10 mouse cellular contexts compared by ENCODE assay signal in genomic region chr5:124083850-124084587, GRCm38 (mm10). TPM values are rescaled to one million over a fixed set of nuclear protein-coding genes. Genes with fewer than 3 reads are reported as not detected.
DNase-seq lines count a peak whose midpoint lies in the region; ATAC-seq and TF ChIP-seq lines count a peak whose summit lies in the region.
"Had no signal": no experiment of that assay in that cellular context is flagged by ENCODE, and none has a peak within 500 bp of the region (broad histone marks: within the 10 kb centered on the region; RNA-seq: fewer than 3 reads in every experiment).

No protein-coding gene starts in this region.

- TF ChIP-seq EP300 in heart, adult 2 months (IDR thresholded peaks at IDR 0.05; ENCODE audit: insufficient read depth, low read depth, low read length): no peak

- peaks cover 10% of the 10 kb centered on the region; the same call in 1 of the 2 replicates for H3K4me1 ChIP-seq in intestine, embryonic 15.5 days (replicated peaks)
- H3K4me1 ChIP-seq in small intestine, adult 2 months (ENCODE audit: control insufficient read depth, insufficient read depth, insufficient read length, low read length): peaks cover 28% of the 10 kb centered on the region
- H3K4me1 ChIP-seq in heart, adult 2 months (ENCODE audit: control insufficient read depth, insufficient read depth, low read length): no peaks in the 10 kb centered on the region
- no peaks in the 10 kb centered on the region; the same call in none of the 2 replicates for H3K4me1 ChIP-seq in hindbrain, embryonic 16.5 days (ENCODE audit: control insufficient read depth, insufficient read depth, low read depth, low read length)

- WGBS in intestine, embryonic 15.5 days: 87% methylated on average over 14 of the region's 14 CpGs
- 36% methylated on average over 14 of the region's 14 CpGs for WGBS in small intestine, adult 2 months
- 86% methylated on average over 14 of the region's 14 CpGs for WGBS in heart, adult 2 months
- 85% methylated on average over 14 of the region's 14 CpGs for WGBS in hindbrain, embryonic 16.5 days

- H3K36me3 ChIP-seq in intestine, embryonic 15.5 days: no peaks in the 10 kb centered on the region
- no peaks in the 10 kb centered on the region for H3K36me3 ChIP-seq in small intestine, adult 2 months (ENCODE audit: control insufficient read depth, insufficient read depth, low read length)
- no peaks in the 10 kb centered on the region for H3K36me3 ChIP-seq in heart, adult 2 months (ENCODE audit: control insufficient read depth, insufficient read depth, low read length)
- peaks cover 6% of the 10 kb centered on the region; the same call in 1 of the 2 replicates for H3K36me3 ChIP-seq in hindbrain, embryonic 16.5 days (ENCODE audit: control insufficient read depth, insufficient read depth, low read length)
- H3K36me3 ChIP-seq: heart, embryonic 12.5 days; midbrain, embryonic 12.5 days had no signal

- peak; percentile 53; the same call in 1 of the 2 replicates for ATAC-seq in intestine, embryonic 15.5 days
- ATAC-seq in hindbrain, embryonic 16.5 days: no peak

- no peak overlapping the region for H3K4me3 ChIP-seq in intestine, embryonic 15.5 days (replicated peaks)
- peak overlapping the region; percentile 12 for H3K4me3 ChIP-seq in small intestine, adult 2 months (ENCODE audit: low read depth, low read length)
- no peak overlapping the region for H3K4me3 ChIP-seq in heart, adult 2 months
- H3K4me3 ChIP-seq in hindbrain, embryonic 16.5 days (ENCODE audit: low read length): no peak overlapping the region
- H3K4me3 ChIP-seq: heart, embryonic 12.5 days; midbrain, embryonic 12.5 days had no signal

- H3K79me2 ChIP-seq in heart, adult 2 months (replicated peaks; ENCODE audit: control insufficient read depth, insufficient read depth, low read length): no peaks in the 10 kb centered on the region

- H3K9me3 ChIP-seq in intestine, embryonic 15.5 days: no peaks in the 10 kb centered on the region
- no peaks in the 10 kb centered on the region for H3K9me3 ChIP-seq in hindbrain, embryonic 16.5 days (ENCODE audit: control insufficient read depth, low read length)
- H3K9me3 ChIP-seq: heart, embryonic 12.5 days; midbrain, embryonic 12.5 days had no signal

- no peak for TF ChIP-seq CTCF in small intestine, adult 2 months (IDR thresholded peaks at IDR 0.05; ENCODE audit: extremely low read depth, insufficient read length, insufficient replicate concordance, low read depth, low read length)
- no peak for TF ChIP-seq CTCF in heart, adult 2 months (IDR thresholded peaks at IDR 0.05)

- peak; percentile 73 to 84 for DNase-seq in urinary bladder, adult 18-20 months (ENCODE audit: low spot score in 2 of 2)
- no peak for DNase-seq in urinary bladder, postnatal 10 days (ENCODE audit: low spot score)
- no peak for DNase-seq in heart, adult 2 months
- no peak for DNase-seq in ovary, adult 18-20 months (ENCODE audit: low spot score)

- no peak overlapping the region for H3K27ac ChIP-seq in intestine, embryonic 15.5 days
- peak overlapping the region; percentile 89 for H3K27ac ChIP-seq in small intestine, adult 2 months (ENCODE audit: insufficient read depth, low read depth, low read length)
- H3K27ac ChIP-seq in heart, adult 2 months: no peak overlapping the region
- no peak overlapping the region for H3K27ac ChIP-seq in hindbrain, embryonic 16.5 days (ENCODE audit: low read depth, low read length)
- H3K27ac ChIP-seq: kidney, postnatal 0 days; midbrain, embryonic 12.5 days had no signal

- 0 out of 2 replicates have a peak, but pooled peaks have one; percentile 4 for TF ChIP-seq POLR2A in small intestine, adult 2 months (IDR thresholded peaks at IDR 0.05; ENCODE audit: low read depth, low read length)
- no peak for TF ChIP-seq POLR2A in heart, adult 2 months (IDR thresholded peaks at IDR 0.05; ENCODE audit: insufficient read depth, low read depth, low read length)

- intact Hi-C loops in heart, adult 2 months (cut with DNase I): loop anchor here (2.0 to 5.0 kb wide), 2 partner anchors 37 to 137 kb away; no protein-coding TSS in a partner anchor

- no peak overlapping the region for H3K4me2 ChIP-seq in intestine, embryonic 15.5 days (replicated peaks)
- H3K4me2 ChIP-seq in hindbrain, embryonic 16.5 days (ENCODE audit: low read length): no peak overlapping the region
- H3K4me2 ChIP-seq: heart, embryonic 12.5 days; midbrain, embryonic 12.5 days had no signal

- no peak overlapping the region for H3K9ac ChIP-seq in intestine, embryonic 15.5 days
- H3K9ac ChIP-seq in heart, adult 2 months (ENCODE audit: low read depth, low read length): no peak overlapping the region
- H3K9ac ChIP-seq in hindbrain, embryonic 16.5 days (ENCODE audit: low read depth, low read length): no peak overlapping the region
- H3K9ac ChIP-seq: heart, embryonic 12.5 days; midbrain, embryonic 12.5 days had no signal

- H3K27me3 ChIP-seq in intestine, embryonic 15.5 days (replicated peaks): no peaks in the 10 kb centered on the region
- no peaks in the 10 kb centered on the region for H3K27me3 ChIP-seq in small intestine, adult 2 months (ENCODE audit: control insufficient read depth, insufficient read depth, low read length)
- H3K27me3 ChIP-seq in heart, adult 2 months (ENCODE audit: control insufficient read depth, insufficient read depth, low read length): no peaks in the 10 kb centered on the region
- H3K27me3 ChIP-seq in hindbrain, embryonic 16.5 days (replicated peaks; ENCODE audit: control insufficient read depth, insufficient read depth, low read length): no peaks in the 10 kb centered on the region

RNA-seq across cellular contexts. Expression of gene Abcb9, which starts 11.6 kb away (rescaled TPM):
- 2.3 and 2.5 TPM in 2 replicates for polyA plus RNA-seq in intestine, embryonic 15.5 days (2015; fragmentation: Nextera tagmentation; extraction: Ambion mirVana)
- 11.9 and 21.2 TPM in 2 replicates for polyA plus RNA-seq in small intestine, adult 2 months (2012; rRNA removed)
- 1 to 10 TPM; 8.9 to 9.9 TPM for total RNA-seq in heart, adult 2 months (2021)
- 7.8 and 10.1 TPM in 2 replicates for polyA plus RNA-seq in heart, adult 2 months (2012; rRNA removed)
- 27.2 and 28.1 TPM in 2 replicates for polyA plus RNA-seq in hindbrain, embryonic 16.5 days (2015; fragmentation: Nextera tagmentation; extraction: Ambion mirVana)

RNA-seq across cellular contexts. Expression of gene Ogfod2, which starts 28.1 kb away (rescaled TPM):
- polyA plus RNA-seq in intestine, embryonic 15.5 days (2015; fragmentation: Nextera tagmentation; extraction: Ambion mirVana): 26.3 and 29.2 TPM in 2 replicates
- polyA plus RNA-seq in small intestine, adult 2 months (2012; rRNA removed): 44.0 and 48.7 TPM in 2 replicates
- total RNA-seq in heart, adult 2 months (2021): 10 to 100 TPM; 14.6 to 16.4 TPM
- 25.5 and 30.0 TPM in 2 replicates for polyA plus RNA-seq in heart, adult 2 months (2012; rRNA removed)
- polyA plus RNA-seq in hindbrain, embryonic 16.5 days (2015; fragmentation: Nextera tagmentation; extraction: Ambion mirVana): 41.9 and 44.2 TPM in 2 replicates

RNA-seq across cellular contexts. Expression of gene Arl6ip4, which starts 31.9 kb away (rescaled TPM):
- polyA plus RNA-seq in intestine, embryonic 15.5 days (2015; fragmentation: Nextera tagmentation; extraction: Ambion mirVana): 90.8 and 95.4 TPM in 2 replicates
- polyA plus RNA-seq in small intestine, adult 2 months (2012; rRNA removed): 12.7 and 19.6 TPM in 2 replicates
- total RNA-seq in heart, adult 2 months (2021): 10 to 100 TPM; 34.2 to 41.5 TPM
- 16.9 and 17.5 TPM in 2 replicates for polyA plus RNA-seq in heart, adult 2 months (2012; rRNA removed)
- 75.3 and 81.1 TPM in 2 replicates for polyA plus RNA-seq in hindbrain, embryonic 16.5 days (2015; fragmentation: Nextera tagmentation; extraction: Ambion mirVana)

RNA-seq across cellular contexts. Expression of gene Vps37b, which starts 51.9 kb away (rescaled TPM):
- 28.2 and 28.8 TPM in 2 replicates for polyA plus RNA-seq in intestine, embryonic 15.5 days (2015; fragmentation: Nextera tagmentation; extraction: Ambion mirVana)
- polyA plus RNA-seq in small intestine, adult 2 months (2012; rRNA removed): 35.9 and 55.6 TPM in 2 replicates
- total RNA-seq in heart, adult 2 months (2021): 10 to 100 TPM; 16.0 to 16.7 TPM
- polyA plus RNA-seq in heart, adult 2 months (2012; rRNA removed): 22.7 and 29.4 TPM in 2 replicates
- polyA plus RNA-seq in hindbrain, embryonic 16.5 days (2015; fragmentation: Nextera tagmentation; extraction: Ambion mirVana): 70.9 and 81.1 TPM in 2 replicates

Comparison
In these comparisons a context has a peak if more than half of its experiments do, and no peak if none do; other contexts are left out.
1. DNase-seq: peak in urinary bladder, adult 18-20 months (2 of 2); none in urinary bladder, postnatal 10 days (single experiment), heart, adult 2 months (0 of 2) and ovary, adult 18-20 months (single experiment).